ENCODE assay signal across 9 mouse cellular contexts in the genomic region with DNA sequence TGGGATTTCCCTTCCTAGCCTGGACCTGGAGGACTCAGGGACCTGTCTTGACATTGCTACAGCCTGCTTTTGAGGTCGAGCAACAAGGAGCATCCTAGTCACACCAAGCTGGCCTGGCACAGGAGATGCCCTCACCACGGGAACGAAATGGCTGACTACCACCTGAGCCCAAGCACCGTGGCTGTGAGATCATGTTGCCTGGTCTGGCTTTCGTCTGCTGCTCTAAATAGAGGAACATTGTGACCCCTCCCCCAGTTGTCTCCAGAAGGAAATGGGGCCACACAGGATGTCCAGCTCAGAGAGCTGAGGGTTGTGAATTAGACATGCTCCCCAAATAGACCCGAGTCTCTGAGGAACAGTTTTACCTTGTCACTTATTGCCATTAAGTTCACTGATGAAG.
A peak's percentile ranks its signal among the peaks of the same experiment; 100 is the strongest.
DNase-seq lines count a peak whose midpoint lies in the region; ATAC-seq and TF ChIP-seq lines count a peak whose summit lies in the region.
"Had no signal": no experiment of that assay in that cellular context is flagged by ENCODE, and none has a peak within 500 bp of the region (broad histone marks: within the 10 kb centered on the region; RNA-seq: fewer than 3 reads in every experiment).

No protein-coding gene starts in this region.

- H3K4me3 ChIP-seq in lung, embryonic 14.5 days (ENCODE audit: low read depth, low read length): no peak overlapping the region
- no peak overlapping the region for H3K4me3 ChIP-seq in heart, embryonic 12.5 days
- peak overlapping the region; percentile 76 for H3K4me3 ChIP-seq in megakaryocyte, embryonic 14.5 days (replicated peaks)
- H3K4me3 ChIP-seq in liver, embryonic 12.5 days: no peak overlapping the region
- H3K4me3 ChIP-seq: midbrain, embryonic 12.5 days had no signal

- DNase-seq in adrenal gland, postnatal 14 days: peak; percentile 14
- no peak for DNase-seq in adrenal gland, postnatal 25 days
- peak; percentile 33 for DNase-seq in lung, embryonic 14.5 days
- no peak for DNase-seq in lung, postnatal 36 days
- no peak for DNase-seq in right cerebral cortex, adult 2 months (ENCODE audit: low spot score in 2 of 2)

- no peak for ATAC-seq in lung, embryonic 14.5 days (ENCODE audit: insufficient read depth)
- no peak for ATAC-seq in heart, embryonic 12.5 days (ENCODE audit: insufficient number of reproducible peaks, low FRiP score)
- no peak for ATAC-seq in liver, embryonic 12.5 days

- H3K9me3 ChIP-seq in lung, embryonic 14.5 days (ENCODE audit: low read depth, low read length): no peaks in the 10 kb centered on the region
- no peaks in the 10 kb centered on the region for H3K9me3 ChIP-seq in heart, embryonic 12.5 days (replicated peaks)
- no peaks in the 10 kb centered on the region for H3K9me3 ChIP-seq in megakaryocyte, embryonic 14.5 days
- no peaks in the 10 kb centered on the region for H3K9me3 ChIP-seq in liver, embryonic 12.5 days (replicated peaks)
- H3K9me3 ChIP-seq: midbrain, embryonic 12.5 days had no signal

- no peak overlapping the region for H3K9ac ChIP-seq in lung, embryonic 14.5 days
- H3K9ac ChIP-seq in heart, embryonic 12.5 days: no peak overlapping the region
- no peak overlapping the region for H3K9ac ChIP-seq in liver, embryonic 12.5 days
- H3K9ac ChIP-seq: midbrain, embryonic 12.5 days had no signal

- peaks cover 12% of the 10 kb centered on the region for H3K4me1 ChIP-seq in lung, embryonic 14.5 days (ENCODE audit: insufficient read depth)
- peaks cover 40% of the 10 kb centered on the region for H3K4me1 ChIP-seq in heart, embryonic 12.5 days (replicated peaks)
- peaks cover 66% of the 10 kb centered on the region for H3K4me1 ChIP-seq in megakaryocyte, embryonic 14.5 days
- no peaks in the 10 kb centered on the region for H3K4me1 ChIP-seq in liver, embryonic 12.5 days

- no peaks in the 10 kb centered on the region for H3K27me3 ChIP-seq in lung, embryonic 14.5 days (ENCODE audit: insufficient read depth, low read length)
- H3K27me3 ChIP-seq in heart, embryonic 12.5 days (replicated peaks): no peaks in the 10 kb centered on the region
- peaks cover 18% of the 10 kb centered on the region for H3K27me3 ChIP-seq in megakaryocyte, embryonic 14.5 days (replicated peaks)
- H3K27me3 ChIP-seq in liver, embryonic 12.5 days (replicated peaks): 0 out of 2 replicates have a peak, but pooled peaks cover 5% of the 10 kb centered on the region
- H3K27me3 ChIP-seq: midbrain, embryonic 12.5 days had no signal

- WGBS in lung, embryonic 14.5 days: 40% methylated on average over 6 of the region's 6 CpGs
- 23% methylated on average over 6 of the region's 6 CpGs for WGBS in heart, embryonic 12.5 days
- WGBS in liver, embryonic 12.5 days (ENCODE audit: insufficient replicate concordance): 21% methylated on average over 6 of the region's 6 CpGs

- no peak for TF ChIP-seq CTCF in lung, embryonic 14.5 days (IDR thresholded peaks at IDR 0.05; ENCODE audit: low read depth)

- H3K4me2 ChIP-seq in lung, embryonic 14.5 days: no peak overlapping the region
- no peak overlapping the region for H3K4me2 ChIP-seq in heart, embryonic 12.5 days
- no peak overlapping the region for H3K4me2 ChIP-seq in liver, embryonic 12.5 days
- H3K4me2 ChIP-seq: midbrain, embryonic 12.5 days had no signal

- peak overlapping the region; percentile 94 for H3K27ac ChIP-seq in lung, embryonic 14.5 days (ENCODE audit: low read depth)
- peak overlapping the region; percentile 97 for H3K27ac ChIP-seq in heart, embryonic 12.5 days (ENCODE audit: poor library complexity, severe bottlenecking)
- no peak overlapping the region for H3K27ac ChIP-seq in liver, embryonic 12.5 days
- H3K27ac ChIP-seq: midbrain, embryonic 12.5 days had no signal

- no peaks in the 10 kb centered on the region for H3K36me3 ChIP-seq in lung, embryonic 14.5 days (ENCODE audit: insufficient read depth)
- no peaks in the 10 kb centered on the region for H3K36me3 ChIP-seq in heart, embryonic 12.5 days
- H3K36me3 ChIP-seq in megakaryocyte, embryonic 14.5 days (replicated peaks; ENCODE audit: low read length): no peaks in the 10 kb centered on the region
- no peaks in the 10 kb centered on the region for H3K36me3 ChIP-seq in liver, embryonic 12.5 days
- H3K36me3 ChIP-seq: midbrain, embryonic 12.5 days had no signal

Comparison
In these comparisons a context has a peak if more than half of its experiments do, and no peak if none do; other contexts are left out.
1. DNase-seq: peak in adrenal gland, postnatal 14 days (single experiment) and lung, embryonic 14.5 days (single experiment); none in adrenal gland, postnatal 25 days (single experiment), lung, postnatal 36 days (single experiment) and right cerebral cortex, adult 2 months (0 of 2).